Mouse (Mus musculus) liver, embryonic 12.5 days (tissue): ENCODE measurements around the gene Cep295nl. TPM values are rescaled to one million over a fixed set of nuclear protein-coding genes. Genes with fewer than 3 reads are reported as not detected.

Source experiments
- ATAC-seq: fragments of 200-750 bp; cut with Nextera tagmentation; 2 replicates; pipeline ENCODE4 v1.8.0; 2017; ENCODE audit warnings: moderate number of reproducible peaks, mild to moderate bottlenecking, moderate library complexity
- H3K27ac ChIP-seq: fragments of 300-500 bp; sonication (generic); 2 replicates; pipeline ENCODE4 v1.5.1; 2016; ENCODE audit warnings: mild to moderate bottlenecking
- H3K27me3 ChIP-seq: fragments of 300-500 bp; sonication (generic); replicated peaks from 2 replicates; pipeline ENCODE4 v1.6.1; 2016; ENCODE audit warnings: mild to moderate bottlenecking, moderate library complexity
- H3K36me3 ChIP-seq: fragments of 300-500 bp; sonication (generic); 2 replicates; pipeline ENCODE4 v1.6.1; 2016; ENCODE audit warnings: mild to moderate bottlenecking, moderate library complexity
- H3K4me1 ChIP-seq: fragments of 300-500 bp; sonication (generic); 2 replicates; pipeline ENCODE4 v1.6.1; 2016
- H3K4me2 ChIP-seq: fragments of 300-500 bp; sonication (generic); 2 replicates; pipeline ENCODE4 v1.6.1; 2016; ENCODE audit warnings: mild to moderate bottlenecking, moderate library complexity
- H3K4me3 ChIP-seq: fragments of 300-500 bp; sonication (generic); 2 replicates; pipeline ENCODE4 v1.5.1; 2016; ENCODE audit warnings: mild to moderate bottlenecking, moderate library complexity
- H3K9ac ChIP-seq: fragments of 300-500 bp; sonication (generic); 2 replicates; pipeline ENCODE4 v1.6.1; 2016; ENCODE audit warnings: mild to moderate bottlenecking, moderate library complexity
- H3K9me3 ChIP-seq: fragments of 300-500 bp; sonication (generic); replicated peaks from 2 replicates; pipeline ENCODE4 v1.6.1; 2016; ENCODE audit warnings: mild to moderate bottlenecking, moderate library complexity
- WGBS: fragments of 180-500 bp; shearing (Covaris S2); methylation state at CpG from one replicate; pipeline ENCODE4 v1.1.7; 2016; ENCODE audit not compliant: insufficient replicate concordance; 5-methylcytosine and 5-hydroxymethylcytosine counted together
- polyA plus RNA-seq: library from polyadenylated mRNA; unstranded; fragments of >200 nt; fragmentation: Nextera tagmentation; extraction: Ambion mirVana; gene quantifications from 2 replicates; pipeline ENCODE4 v1.2.1, GENCODE M21; 2016

Cep295nl gene
- polyA plus RNA-seq, 1 experiment from 2014 or later: 0.08 TPM

DNA sequence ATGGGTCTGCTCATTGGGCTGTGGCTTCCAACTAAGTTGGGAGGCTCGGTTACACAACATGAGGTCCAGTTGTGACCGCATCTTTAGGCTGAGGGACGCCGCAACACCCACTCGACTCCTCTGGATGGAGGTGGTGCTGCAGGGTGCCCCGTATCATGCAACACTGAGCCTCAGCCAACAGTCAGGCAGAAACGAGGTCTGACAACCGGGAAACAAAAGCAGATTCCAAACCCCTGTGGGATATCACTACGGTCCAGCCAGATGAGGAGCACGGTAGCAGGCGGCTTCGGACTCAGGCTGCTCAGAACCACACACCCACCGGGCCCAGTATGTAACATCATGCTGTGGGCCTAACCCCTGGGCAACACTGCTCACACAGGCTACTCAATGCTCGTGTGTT lies 11.9 kb downstream of the Cep295nl start:
- WGBS: 79% methylated on average over 14 of the region's 14 CpGs

DNA sequence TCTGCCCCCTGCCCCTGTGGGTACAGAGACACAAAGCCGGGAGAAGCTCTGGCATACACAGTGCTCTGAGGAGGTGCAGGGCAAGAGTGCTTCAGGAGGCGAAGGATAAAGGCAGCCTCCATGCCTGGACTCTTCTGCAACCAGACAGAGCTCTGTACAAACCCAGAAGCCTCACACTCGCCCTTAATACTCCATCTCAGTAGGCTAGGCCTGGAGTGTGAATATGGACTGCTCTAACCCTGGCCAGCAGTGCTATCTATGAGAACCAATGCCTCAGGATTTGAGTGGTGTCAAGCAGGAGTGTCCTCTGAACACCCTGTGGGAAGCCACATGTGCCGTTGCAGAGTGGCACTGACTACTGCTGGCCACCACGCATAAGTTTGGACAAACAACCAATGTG lies 13.4 kb downstream of the Cep295nl start:
- Histone ChIP-seq H3K9ac (no peak overlapping the region), H3K27me3 (no peaks in the 10 kb centered on the region), H3K4me3 (no peak overlapping the region), H3K4me2 (no peak overlapping the region), H3K27ac (no peak overlapping the region), H3K36me3 (no peaks in the 10 kb centered on the region), H3K4me1 (peaks cover 12% of the 10 kb centered on the region; the same call in 1 of the 2 replicates), H3K9me3 (no peaks in the 10 kb centered on the region)
- WGBS: 74% methylated on average over 5 of the region's 5 CpGs
- no peak for ATAC-seq

More for the DNA sequence above, 11.9 kb downstream of the Cep295nl start:
- no peaks in the 10 kb centered on the region for H3K36me3 ChIP-seq
- H3K4me1 ChIP-seq: peaks cover 8% of the 10 kb centered on the region; the same call in 1 of the 2 replicates
- no peak for ATAC-seq
- no peak overlapping the region for H3K27ac ChIP-seq
- no peaks in the 10 kb centered on the region for H3K27me3 ChIP-seq
- no peaks in the 10 kb centered on the region for H3K9me3 ChIP-seq
- no peak overlapping the region for H3K4me3 ChIP-seq
- no peak overlapping the region for H3K4me2 ChIP-seq
- H3K9ac ChIP-seq: no peak overlapping the region

DNA sequence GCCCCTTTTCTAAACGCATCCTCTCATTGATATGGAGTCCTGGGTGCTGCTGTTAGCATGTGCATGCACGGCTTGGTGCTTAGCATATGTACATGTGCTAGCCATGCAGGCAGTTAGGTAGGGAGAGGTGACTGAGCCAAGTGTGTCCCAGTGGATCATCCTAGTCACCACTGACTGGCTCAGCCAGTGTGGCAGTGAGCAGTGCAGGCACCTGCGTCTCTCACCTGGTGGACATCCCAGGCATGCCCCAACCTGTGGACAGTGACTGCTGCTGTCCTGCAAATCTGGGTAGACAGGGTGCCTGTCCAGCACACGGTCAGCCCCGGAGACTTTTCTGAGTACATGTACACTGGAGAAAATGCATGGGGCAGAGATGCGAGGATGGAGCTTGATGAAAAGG lies 13.8 kb downstream of the Cep295nl start:
- 76% methylated on average over 6 of the region's 6 CpGs for WGBS
- no peaks in the 10 kb centered on the region for H3K27me3 ChIP-seq
- H3K4me1 ChIP-seq: peaks cover 13% of the 10 kb centered on the region; the same call in 1 of the 2 replicates
- no peak for ATAC-seq
- H3K27ac ChIP-seq: no peak overlapping the region
- H3K36me3 ChIP-seq: no peaks in the 10 kb centered on the region
- no peaks in the 10 kb centered on the region for H3K9me3 ChIP-seq
- no peak overlapping the region for H3K4me3 ChIP-seq
- H3K4me2 ChIP-seq: no peak overlapping the region
- H3K9ac ChIP-seq: no peak overlapping the region

DNA sequence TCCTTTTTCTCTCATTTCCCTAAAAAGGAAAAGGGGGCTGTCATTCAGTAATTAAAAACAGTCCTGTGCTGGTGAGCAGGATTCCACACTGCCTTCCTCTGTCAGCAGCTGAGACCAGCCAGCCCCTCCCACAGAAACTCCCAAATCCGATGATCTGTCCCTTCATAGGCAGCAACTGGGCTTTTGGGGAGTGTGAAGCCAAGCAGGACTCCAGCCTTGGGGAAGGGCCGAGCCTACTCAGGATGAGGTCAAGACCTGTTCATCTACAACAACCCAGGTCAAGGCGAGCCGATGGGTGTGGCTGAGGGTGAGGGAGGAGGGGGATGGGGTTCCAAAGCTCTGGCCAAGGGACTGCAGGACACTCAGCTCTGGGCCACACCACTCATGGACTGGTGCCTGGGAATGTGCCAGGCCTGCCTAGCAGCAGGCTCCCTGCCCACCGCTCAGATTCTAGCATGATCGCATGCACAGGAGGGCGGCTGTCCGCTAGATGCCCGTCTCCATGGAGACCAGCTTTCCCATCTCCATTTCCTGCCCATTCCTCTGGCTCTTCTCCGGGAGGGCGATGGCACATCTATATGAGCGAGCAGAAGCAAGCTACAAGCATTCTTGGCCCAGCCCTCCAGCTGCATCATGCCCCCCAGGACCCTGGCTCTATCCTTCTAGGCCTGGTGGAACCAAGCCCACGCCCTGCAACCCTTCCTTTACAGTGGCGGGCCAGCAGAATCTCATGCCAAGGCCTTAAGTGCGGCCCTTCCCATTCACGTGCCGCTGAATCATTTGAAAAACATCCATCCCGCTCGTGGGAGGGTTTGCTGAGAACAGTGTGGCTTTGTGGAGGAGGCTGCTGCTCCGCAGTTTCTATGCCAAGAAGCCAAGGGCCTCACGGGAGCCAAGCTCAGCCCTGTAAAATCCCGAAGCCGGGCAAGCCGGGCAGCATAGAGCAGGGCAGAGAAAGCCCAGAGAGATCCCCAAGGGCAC lies 15.0 kb downstream of the Cep295nl start:
- WGBS: 74% methylated on average over 24 of the region's 24 CpGs
- no peaks in the 10 kb centered on the region for H3K27me3 ChIP-seq
- H3K4me3 ChIP-seq: no peak overlapping the region
- no peaks in the 10 kb centered on the region for H3K36me3 ChIP-seq
- no peaks in the 10 kb centered on the region for H3K9me3 ChIP-seq
- H3K4me1 ChIP-seq: peaks cover 13% of the 10 kb centered on the region; the same call in 1 of the 2 replicates
- ATAC-seq: peak; percentile 30; the same call in 1 of the 2 replicates
- H3K27ac ChIP-seq: no peak overlapping the region
- H3K9ac ChIP-seq: no peak overlapping the region
- H3K4me2 ChIP-seq: no peak overlapping the region

DNA sequence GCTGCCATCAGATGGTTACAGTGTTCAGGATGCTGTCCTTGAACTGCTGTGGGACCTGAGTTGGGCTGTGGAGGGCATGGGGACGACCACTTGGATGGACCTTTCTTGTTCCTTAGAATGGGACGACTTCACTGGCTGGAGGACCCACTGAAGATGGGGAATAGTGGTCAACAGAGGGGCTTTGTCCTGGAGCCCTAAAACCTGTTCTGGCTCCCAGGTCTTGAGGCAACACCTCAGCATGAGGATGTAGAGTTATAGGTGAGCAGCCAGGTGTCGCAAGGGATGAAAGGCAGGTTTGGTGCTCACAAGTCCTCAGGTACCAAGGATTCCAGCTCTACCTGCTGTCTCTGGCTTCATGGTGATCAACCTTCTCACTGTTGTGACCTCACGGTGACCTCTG lies 15.8 kb downstream of the Cep295nl start:
- no peak overlapping the region for H3K9ac ChIP-seq
- 61% methylated on average over 4 of the region's 4 CpGs for WGBS

DNA sequence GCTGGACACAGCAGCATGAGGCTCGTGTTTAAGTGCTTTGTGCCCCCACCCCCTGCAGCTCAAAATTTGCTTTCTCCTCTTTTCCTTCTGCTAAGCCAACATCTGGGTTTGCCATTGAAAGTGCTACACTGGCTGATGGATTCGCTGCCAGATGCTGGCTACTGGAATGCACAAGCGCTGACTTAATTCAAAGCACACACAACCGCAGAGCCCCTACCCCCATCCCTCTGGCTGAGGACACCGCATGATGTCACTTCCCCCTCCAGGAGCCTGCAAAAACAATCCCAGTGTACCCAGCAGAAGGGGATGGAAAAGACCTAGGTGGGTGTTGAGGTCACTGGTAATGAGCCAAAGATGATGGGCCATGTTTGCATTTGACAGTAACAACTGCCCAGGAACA lies 17.8 kb downstream of the Cep295nl start:
- no peaks in the 10 kb centered on the region for H3K36me3 ChIP-seq
- H3K4me3 ChIP-seq: no peak overlapping the region
- H3K9me3 ChIP-seq: no peaks in the 10 kb centered on the region
- 33% methylated on average over 5 of the region's 5 CpGs for WGBS
- peaks cover 13% of the 10 kb centered on the region; the same call in 1 of the 2 replicates for H3K4me1 ChIP-seq
- no peak overlapping the region for H3K27ac ChIP-seq
- no peaks in the 10 kb centered on the region for H3K27me3 ChIP-seq
- ATAC-seq: no peak
- H3K4me2 ChIP-seq: no peak overlapping the region
- H3K9ac ChIP-seq: no peak overlapping the region

More for the DNA sequence above, 15.8 kb downstream of the Cep295nl start:
- no peak overlapping the region for H3K27ac ChIP-seq
- H3K4me1 ChIP-seq: peaks cover 13% of the 10 kb centered on the region; the same call in 1 of the 2 replicates
- H3K27me3 ChIP-seq: no peaks in the 10 kb centered on the region
- no peak overlapping the region for H3K4me2 ChIP-seq
- no peaks in the 10 kb centered on the region for H3K9me3 ChIP-seq
- ATAC-seq: no peak
- H3K36me3 ChIP-seq: no peaks in the 10 kb centered on the region
- no peak overlapping the region for H3K4me3 ChIP-seq

DNA sequence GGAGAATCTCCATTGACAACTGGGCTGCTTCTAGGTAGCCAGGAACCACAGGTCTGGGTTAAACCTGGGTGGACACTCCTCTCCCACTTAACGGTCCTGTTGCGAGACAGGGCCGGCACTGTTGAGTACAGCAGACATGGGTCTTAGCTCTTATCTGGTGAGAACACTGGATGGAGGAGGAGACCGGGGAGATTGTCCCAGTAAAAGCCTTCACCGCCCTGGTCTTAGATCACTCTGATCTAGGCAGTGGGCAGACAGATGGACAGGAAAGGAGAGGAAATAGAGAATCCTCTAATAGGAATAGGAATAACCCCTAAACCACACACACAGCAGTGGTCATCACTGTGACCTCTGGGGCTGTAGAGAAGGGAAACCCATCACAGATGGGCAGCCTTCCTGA lies 18.3 kb downstream of the Cep295nl start:
- H3K27ac ChIP-seq: no peak overlapping the region
- H3K9ac ChIP-seq: no peak overlapping the region
- no peaks in the 10 kb centered on the region for H3K27me3 ChIP-seq
- H3K9me3 ChIP-seq: no peaks in the 10 kb centered on the region
- no peak overlapping the region for H3K4me2 ChIP-seq
- peaks cover 13% of the 10 kb centered on the region; the same call in 1 of the 2 replicates for H3K4me1 ChIP-seq
- H3K4me3 ChIP-seq: no peak overlapping the region
- no peak for ATAC-seq
- no peaks in the 10 kb centered on the region for H3K36me3 ChIP-seq
- WGBS: 25% methylated on average over 5 of the region's 5 CpGs

DNA sequence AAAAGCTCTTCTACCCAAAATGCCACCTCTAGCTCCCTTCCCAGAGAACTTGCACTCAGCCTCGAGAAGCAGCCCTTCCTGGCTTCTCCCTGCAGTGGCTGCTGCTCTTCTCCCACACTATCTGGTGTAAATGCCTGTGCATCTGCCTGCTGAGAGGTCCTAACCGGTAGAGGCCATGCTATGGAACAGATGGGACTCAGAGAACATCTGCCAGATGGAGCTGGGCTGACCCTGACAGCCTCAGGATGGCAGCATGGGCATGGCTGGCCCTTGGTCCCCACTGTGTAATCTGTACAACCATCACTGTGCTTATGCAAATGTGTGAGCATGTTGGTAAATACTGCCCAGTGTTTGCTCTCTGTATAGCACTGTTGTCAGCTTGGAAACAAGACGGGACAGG lies 19.7 kb downstream of the Cep295nl start:
- no peak overlapping the region for H3K27ac ChIP-seq
- no peaks in the 10 kb centered on the region for H3K27me3 ChIP-seq
- WGBS: 37% methylated on average over 3 of the region's 3 CpGs
- no peak overlapping the region for H3K4me2 ChIP-seq
- ATAC-seq: no peak
- H3K4me1 ChIP-seq: peaks cover 13% of the 10 kb centered on the region; the same call in 1 of the 2 replicates
- H3K4me3 ChIP-seq: no peak overlapping the region
- no peaks in the 10 kb centered on the region for H3K36me3 ChIP-seq
- H3K9ac ChIP-seq: no peak overlapping the region
- H3K9me3 ChIP-seq: no peaks in the 10 kb centered on the region

DNA sequence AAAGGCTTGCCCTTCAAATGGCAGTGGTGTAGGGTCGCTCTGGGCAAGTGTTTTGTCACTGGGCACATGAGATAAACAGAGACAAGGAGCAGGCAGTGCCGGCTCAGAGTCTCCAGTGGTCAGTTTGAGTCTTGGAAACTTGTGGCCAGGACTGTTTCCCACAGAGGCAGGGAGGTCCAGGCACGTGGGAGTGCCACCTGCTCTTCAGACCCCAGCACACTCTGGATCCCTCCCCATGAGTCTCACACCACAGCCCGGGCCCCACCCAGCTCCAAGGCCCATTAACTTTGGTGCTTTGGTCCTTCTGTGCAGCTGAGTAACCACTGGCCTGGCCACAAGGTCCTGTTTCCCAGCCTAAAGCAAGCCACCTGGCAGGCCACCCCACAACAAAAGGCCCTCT lies 20.3 kb downstream of the Cep295nl start:
- no peaks in the 10 kb centered on the region for H3K27me3 ChIP-seq
- no peak for ATAC-seq
- no peak overlapping the region for H3K27ac ChIP-seq
- no peaks in the 10 kb centered on the region for H3K9me3 ChIP-seq
- H3K36me3 ChIP-seq: no peaks in the 10 kb centered on the region
- peaks cover 8% of the 10 kb centered on the region for H3K4me1 ChIP-seq
- H3K4me2 ChIP-seq: no peak overlapping the region
- no peak overlapping the region for H3K4me3 ChIP-seq
- no peak overlapping the region for H3K9ac ChIP-seq
- 49% methylated on average over 4 of the region's 4 CpGs for whole genome bisulfite sequencing

DNA sequence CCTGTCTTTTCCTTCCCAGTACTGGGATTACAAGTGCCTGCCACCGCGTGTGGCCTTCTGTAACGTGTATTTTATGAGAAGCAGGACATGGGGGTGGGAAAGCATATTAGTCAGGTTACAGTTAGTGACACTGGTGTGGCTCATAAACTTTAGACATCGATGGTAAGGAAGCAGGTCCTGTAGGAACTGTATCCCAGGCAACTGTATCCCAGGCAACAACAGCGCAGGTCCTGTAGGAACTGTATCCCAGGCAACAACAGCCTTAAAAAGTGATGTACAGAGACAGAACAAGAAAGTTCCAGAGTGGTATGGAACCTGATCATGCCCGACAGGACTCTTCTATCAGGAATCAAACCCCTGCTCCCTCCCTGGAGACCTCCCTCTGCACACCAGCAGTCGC lies 20.8 kb downstream of the Cep295nl start:
- Histone ChIP-seq H3K27me3 (no peaks in the 10 kb centered on the region), H3K27ac (no peak overlapping the region), H3K9ac (no peak overlapping the region), H3K4me2 (no peak overlapping the region), H3K4me3 (no peak overlapping the region), H3K9me3 (no peaks in the 10 kb centered on the region), H3K4me1 (peaks cover 11% of the 10 kb centered on the region), H3K36me3 (no peaks in the 10 kb centered on the region)
- 64% methylated on average over 7 of the region's 7 CpGs for WGBS
- ATAC-seq: no peak

DNA sequence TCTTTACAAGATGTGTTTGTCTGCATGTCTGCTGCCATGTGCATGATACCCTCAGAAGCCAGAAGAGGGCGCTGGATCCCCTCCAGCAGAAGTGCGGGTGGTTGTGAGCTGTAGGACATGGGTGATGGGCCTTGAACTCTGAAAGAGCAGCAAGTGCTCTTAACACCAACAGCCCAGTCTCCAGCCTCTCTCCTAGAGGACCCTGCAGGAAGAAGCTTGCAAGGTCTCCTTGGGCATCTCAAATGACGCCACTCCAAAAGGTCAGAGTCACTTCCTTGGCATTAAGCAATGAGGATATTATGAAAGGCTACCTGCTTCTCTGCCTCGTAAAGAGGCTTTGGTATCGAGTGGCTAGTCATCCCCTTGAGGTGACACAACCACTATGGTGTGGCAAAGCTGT lies 23.6 kb downstream of the Cep295nl start:
- Histone ChIP-seq H3K27me3 (no peaks in the 10 kb centered on the region), H3K4me3 (no peak overlapping the region), H3K4me2 (no peak overlapping the region), H3K9ac (no peak overlapping the region), H3K4me1 (peaks cover 13% of the 10 kb centered on the region), H3K27ac (no peak overlapping the region), H3K9me3 (no peaks in the 10 kb centered on the region), H3K36me3 (no peaks in the 10 kb centered on the region)
- ATAC-seq: no peak
- 44% methylated on average over 5 of the region's 5 CpGs for WGBS

DNA sequence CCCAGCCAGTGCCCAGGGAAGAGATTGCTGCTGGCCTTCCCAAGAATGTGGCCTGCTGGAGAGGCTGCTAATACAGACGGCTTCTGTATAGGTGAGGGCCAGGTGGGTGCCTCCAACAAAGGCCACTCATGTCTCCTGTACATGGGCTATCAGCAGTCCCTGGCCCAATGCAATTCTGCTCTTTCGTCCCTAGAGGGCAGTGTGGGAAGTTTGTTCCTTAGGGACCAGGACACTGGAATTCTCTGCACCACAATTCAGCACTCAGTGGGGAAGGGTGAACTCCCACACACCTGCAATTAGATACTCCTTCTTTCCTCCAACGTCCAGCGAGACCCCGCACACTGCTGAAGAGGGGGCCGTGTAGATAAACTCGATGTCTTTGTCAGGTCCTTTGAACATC lies 25.2 kb downstream of the Cep295nl start:
- Histone ChIP-seq H3K4me2 (no peak overlapping the region), H3K27ac (no peak overlapping the region), H3K4me1 (peaks cover 20% of the 10 kb centered on the region), H3K4me3 (no peak overlapping the region), H3K36me3 (no peaks in the 10 kb centered on the region), H3K9me3 (no peaks in the 10 kb centered on the region), H3K9ac (no peak overlapping the region), H3K27me3 (no peaks in the 10 kb centered on the region)
- ATAC-seq: peak; percentile 40; the same call in 1 of the 2 replicates
- WGBS: 10% methylated on average over 7 of the region's 7 CpGs
